Mouse (Mus musculus): Measurements from ENCODE around the gene Eef2.
"Not testable (repeated sequence)": the region's sequence is repeated elsewhere in the genome, so short reads cannot be mapped to it uniquely, and the experiment has no call there.

The Eef2 gene

DNA sequence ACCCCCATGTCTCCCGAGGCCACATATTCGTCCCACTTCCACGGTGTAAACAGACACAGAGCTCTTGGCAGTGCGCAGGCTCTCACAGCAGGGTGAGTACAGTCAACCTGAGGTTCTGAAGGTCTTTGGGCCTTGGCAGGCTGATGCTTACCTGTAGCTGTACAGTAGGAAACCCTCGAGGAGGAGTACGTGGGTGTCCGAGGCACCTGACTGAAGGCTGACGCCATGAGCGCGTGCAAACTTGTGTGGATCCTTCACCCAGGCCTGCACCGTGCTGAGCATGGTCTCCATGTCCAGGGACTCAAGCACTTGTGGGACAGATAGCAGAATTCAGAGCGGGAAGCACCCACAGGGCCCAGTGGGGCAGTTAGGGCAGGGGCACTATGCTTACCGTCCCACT is 23.7 kb downstream of the Eef2 start:
- no peak for DNase-seq (ENCODE audit: extremely low read depth, low read depth, low spot score)

DNA sequence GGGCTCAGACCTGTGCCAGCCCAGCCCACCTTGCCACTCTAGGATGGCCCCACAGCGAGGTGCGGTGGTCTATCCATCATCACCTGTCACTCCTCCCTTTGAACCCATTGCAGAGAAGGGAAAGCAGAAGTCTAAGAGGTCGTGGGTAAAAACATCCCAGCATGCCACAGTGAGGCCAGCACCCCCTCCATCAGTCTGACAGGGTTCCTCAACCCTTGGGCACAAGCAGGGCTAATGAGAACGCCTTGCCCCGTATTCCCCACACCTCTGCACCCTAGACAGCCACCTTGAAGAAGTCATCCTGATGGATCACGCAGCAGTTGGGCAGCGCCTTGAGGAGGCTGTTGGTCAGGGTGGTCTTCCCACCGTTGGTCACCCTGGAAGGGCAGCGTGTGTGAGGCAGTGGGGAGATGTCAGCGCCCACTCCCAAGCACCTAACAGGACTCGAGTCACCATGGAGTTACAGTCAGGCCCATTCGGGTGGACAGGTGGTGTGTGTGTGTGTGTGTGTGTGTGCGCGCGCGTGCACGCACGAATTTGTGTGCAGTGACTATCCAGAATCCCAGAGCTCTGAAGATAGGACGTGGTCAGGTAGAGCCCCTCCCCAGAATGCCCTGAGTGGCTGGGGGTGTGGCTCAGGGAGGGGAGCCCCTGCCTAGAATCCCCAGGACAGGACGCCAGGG is 24.3 kb downstream of the Eef2 start:
- no peak for DNase-seq (ENCODE audit: extremely low read depth, low read depth, low spot score)

DNA sequence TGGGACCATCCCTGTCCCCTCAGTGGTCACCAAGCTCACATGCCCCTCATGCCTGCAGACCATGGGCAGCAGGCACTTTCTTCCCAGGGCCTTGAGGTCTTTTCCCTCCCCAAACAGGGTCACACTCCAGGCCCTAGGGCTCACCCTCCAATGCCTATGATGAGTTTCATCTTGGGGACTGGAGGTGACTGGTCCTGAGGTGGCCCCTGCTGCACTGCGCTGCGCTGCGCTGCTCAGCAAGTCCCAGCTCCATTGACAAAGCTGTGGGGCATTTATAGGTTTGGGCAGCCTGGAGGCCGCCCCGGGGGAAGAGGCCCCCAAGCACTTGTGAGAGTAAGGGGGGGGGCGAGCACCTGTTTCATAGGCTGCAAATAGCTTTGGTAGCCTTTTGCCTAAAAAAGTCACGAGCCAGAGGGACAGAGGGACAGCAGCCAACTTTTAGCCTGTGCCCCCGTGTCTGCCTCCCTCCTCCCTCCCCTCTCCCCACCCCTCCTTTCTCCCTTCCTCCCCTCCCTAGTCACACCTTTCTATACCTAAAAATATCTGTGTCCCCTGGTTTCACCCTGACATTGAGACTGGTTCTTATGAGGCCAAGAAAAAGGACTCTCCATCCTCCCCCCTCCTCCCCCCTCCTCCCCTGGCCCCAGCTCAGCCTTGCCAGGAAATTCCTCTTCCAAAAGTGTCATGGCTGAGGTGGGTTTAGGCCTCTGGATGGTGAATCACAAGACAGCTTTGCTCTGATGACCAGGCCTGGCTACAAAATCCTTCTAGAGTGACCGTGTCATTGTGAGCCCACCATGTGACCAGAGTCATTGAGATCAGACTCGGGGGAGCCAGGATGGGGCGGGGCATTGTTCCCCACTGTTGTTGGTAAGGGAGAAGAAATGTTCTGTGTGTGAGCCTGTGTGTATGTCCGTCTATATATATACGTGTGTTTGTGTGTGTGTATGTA is 25.7 kb downstream of the Eef2 start, which contains the start of gene Nmrk2:
Gene Nmrk2, minus strand, starts transcription at position 245 of the 952 bp plus-strand sequence.
- no peak for DNase-seq (ENCODE audit: extremely low read depth, low read depth, low spot score)

DNA sequence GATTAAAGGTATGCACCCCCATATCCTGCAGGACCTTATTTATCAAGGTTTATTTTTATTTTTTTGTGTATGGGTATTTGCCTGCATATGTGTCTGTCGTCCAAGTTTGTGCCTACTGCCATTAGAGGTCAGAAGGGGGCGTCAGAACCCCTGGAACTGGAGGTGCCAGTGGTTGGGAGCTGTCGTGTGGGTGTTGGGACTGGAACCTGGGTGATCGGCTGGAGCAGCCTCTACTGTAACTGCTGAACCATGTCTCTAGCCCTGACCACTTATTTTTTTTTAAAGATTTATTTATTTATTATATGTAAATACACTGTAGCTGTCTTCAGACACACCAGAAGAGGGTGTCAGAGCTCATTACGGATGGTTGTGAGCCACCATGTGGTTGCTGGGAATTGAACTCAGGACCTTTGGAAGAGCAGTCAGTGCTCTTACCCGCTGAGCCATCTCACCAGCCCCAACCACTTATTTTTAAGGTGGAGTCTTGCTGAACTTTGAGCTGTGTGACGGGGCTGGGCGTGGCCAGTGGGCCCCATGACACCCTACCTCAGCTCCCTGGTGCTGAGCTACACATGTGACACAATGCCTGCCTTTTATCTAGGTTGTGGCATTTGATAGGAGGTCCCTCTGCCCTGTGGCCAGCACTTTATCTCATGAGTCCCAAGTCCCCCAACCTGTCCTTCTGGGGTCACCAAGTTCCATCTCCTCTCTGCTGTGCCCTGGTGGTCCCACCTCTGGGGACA is 26.7 kb downstream of the Eef2 start:
- no peak for DNase-seq (ENCODE audit: extremely low read depth, low read depth, low spot score)

DNA sequence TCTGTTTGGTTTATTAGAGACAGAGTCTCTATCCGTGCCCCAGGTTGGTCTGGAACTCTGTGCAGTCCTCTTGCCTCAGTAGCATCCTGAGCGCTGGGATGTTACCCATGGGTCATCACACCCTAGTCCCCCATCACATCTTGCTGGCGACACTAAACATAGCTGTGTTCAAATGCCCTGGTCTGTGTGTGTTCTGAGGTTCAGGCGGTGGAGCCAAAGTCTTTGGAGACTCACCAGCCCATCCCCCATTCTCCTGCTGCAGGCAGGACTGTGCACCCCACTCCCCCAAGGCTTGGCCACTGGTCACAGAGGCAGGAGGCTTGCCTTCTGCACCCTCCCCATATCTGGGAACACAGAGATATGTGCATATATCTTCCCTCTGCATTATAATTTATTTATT is 27.7 kb downstream of the Eef2 start:
- DNase-seq (ENCODE audit: extremely low read depth, low read depth, low spot score), result no peak

DNA sequence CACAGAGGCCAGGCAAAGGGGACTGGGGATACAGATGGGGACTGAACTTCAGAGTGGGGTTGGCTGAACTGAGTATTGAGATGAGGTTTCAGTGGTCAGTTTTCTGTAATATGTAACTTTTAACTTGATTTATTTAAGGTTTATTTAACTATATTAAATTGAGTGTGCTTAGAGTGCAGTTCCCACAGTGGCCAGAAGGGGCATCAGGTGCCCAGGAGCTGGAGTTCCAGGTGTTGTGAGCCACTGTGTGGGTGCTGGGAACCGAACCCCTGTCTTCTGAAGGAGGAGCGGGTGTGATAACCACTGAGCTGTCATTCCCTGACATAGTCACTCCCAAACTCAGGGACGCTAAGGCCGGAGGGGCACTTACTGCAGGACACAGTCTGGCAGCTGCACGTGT is 33.7 kb downstream of the Eef2 start:
- DNase-seq (ENCODE audit: extremely low read depth, low read depth, low spot score), result no peak

DNA sequence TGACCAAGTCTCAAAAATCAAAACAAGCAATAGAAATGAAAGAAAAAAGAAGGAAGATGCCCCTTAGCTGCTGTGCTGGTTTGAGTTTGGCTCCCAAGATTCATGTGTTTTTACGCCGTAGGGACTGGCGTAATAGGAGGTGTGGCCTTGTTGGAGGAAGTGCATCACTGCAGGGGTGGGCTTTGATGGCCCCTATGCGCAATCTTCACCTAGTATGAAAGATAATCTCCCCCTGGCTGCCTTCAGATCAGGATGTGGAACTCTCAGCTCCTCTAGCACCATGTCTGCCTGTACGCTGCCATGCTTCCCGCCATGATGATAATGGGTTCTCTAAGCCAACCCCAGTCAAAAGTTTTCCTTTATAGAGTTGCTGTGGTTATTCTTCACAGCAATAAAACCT is 39.8 kb downstream of the Eef2 start:
- no peak for DNase-seq (ENCODE audit: extremely low read depth, low read depth, low spot score)

DNA sequence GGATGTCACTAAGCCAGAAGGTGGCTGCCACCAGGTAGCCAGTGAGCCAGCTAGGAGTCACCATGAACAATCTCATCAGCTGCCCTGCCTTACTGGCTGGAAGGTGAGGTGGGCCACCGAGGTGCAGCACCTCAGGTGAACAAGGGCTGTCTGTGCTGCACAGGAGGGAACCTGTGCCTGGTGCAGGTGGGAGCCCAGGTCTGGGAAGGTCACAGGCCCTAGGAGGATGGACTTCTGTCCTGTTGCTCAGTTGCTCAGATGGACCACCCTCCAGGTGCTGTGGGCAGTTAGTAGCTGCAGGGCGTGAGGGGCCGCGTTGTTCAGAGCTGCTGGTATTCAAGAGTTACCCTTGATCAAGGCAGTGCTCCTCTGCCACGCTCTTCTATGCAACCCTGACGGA is 40.4 kb downstream of the Eef2 start:
- no peak for DNase-seq (ENCODE audit: extremely low read depth, low read depth, low spot score)

DNA sequence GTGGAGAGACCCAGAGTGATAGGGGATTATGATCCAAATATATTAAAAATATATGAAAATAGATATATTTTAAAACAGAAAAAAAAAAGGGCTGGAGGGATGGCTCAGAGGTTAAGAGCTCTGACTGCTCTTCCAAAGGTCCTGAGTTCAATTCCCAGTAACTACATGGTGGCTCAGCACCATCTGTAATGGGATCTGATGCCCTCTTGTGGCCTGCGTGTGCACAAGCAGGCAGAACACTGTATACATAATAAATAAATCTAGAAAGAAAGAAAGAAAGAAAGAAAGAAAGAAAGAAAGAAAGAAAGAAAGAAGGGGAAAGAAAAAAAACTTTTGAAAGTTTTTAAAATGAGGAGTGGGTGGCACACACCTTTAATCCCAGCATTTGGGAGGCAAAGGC is 40.8 kb downstream of the Eef2 start:
- DNase-seq (ENCODE audit: extremely low read depth, low read depth, low spot score), result not testable (repeated sequence)

DNA sequence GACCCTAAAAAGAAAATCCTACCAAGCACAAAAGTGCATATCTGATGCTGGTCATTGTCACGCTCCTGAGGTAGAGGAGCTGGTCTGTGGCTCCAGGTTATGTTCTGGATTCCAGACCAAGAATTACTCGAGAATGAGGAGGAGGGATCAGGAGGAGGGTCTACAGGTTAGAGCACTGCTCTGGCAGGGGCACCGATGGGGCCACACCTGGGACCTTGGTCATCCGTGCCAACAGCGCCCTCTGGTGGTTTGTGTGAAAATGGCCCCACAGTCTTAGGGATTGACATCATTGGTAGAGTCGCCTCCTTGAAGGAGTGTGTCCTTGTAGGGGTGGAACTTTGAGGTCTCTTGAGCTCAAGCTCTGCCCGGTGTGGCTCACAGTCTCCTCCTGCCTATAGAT is 41.5 kb downstream of the Eef2 start:
- DNase-seq (ENCODE audit: extremely low read depth, low read depth, low spot score), result no peak

DNA sequence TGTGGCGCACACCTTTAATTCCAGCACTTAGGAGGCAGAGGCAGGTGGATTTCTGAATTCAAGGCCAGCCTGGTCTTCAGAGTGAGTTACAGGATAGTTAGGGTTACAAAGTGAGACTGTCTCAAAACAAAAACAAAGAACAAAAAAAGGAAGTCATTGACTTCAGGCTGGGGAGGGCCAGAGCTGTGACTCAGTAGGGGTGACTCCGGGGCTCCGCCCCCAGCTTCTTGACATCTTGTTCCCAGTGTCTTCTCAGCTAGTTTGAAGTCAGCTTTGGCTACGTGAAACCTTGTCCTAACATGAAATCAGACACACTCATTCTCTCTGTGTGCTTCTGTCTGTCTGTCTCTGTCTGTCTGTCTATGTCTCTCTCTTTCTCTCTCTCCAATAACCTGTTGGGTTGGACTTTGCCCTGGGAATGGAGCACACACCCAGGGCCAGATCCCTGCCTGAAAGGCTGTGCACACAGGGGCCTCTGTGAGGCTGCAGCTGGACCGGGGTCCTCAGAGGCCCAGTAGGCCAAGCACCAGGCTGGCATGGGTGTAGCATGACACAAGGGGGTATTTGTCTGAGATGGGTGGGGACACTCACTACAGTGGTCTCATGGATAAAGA is 45.1 kb downstream of the Eef2 start:
- DNase-seq (ENCODE audit: extremely low read depth, low read depth, low spot score), result no peak

DNA sequence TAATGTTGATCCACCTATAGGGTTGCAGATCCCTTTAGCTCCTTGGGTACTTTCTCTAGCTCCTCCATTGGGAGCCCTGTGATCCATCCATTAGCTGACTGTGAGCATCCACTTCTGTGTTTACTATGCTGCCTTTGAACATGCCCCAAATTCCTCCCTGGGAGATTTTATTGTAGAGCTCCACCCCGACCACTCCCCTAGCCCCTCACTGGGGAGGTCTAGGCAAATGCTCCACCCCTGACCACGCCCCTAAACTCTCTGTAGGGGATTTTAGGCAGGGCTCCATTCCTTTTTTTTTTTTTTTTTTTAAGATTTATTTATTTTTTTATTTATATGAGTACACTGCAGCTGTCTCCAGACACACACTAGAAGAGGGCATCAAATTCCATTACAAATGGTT is 47.3 kb downstream of the Eef2 start:
- DNase-seq (ENCODE audit: extremely low read depth, low read depth, low spot score), result not testable (repeated sequence)

DNA sequence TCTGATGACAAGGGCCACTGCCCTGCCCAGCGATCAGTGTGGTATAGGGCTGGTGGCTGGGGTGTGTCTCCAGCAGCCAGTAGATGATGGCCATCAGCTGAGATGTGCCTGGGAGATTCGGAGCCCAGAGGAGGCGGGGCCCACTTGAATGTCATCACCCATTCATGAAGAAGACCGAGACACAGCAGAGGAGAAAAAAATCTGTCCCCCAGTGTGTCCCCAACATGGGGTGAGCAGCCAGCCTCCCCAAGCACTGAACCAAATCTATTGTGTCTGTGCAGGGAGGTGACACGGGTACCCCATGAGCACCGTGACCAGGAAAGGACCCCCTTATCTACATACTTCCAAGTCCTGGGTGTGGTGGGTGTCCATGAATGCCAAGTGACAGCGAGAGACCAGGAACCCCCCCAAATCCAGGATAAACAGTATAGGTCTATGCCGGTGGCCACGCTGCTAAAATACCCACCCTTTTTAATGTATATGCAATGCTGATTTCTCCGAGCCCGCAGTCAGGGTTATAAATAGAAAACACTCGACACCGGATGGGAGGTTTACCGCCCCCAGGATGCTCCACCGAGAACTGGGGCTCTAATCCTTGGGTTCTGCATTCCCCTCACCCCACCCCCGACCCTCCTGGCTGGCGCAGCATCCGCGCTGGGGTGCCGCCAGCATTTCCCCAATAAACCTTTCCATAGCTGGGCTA is 53.5 kb downstream of the Eef2 start:
- no peak for DNase-seq (ENCODE audit: extremely low read depth, low read depth, low spot score)

DNA sequence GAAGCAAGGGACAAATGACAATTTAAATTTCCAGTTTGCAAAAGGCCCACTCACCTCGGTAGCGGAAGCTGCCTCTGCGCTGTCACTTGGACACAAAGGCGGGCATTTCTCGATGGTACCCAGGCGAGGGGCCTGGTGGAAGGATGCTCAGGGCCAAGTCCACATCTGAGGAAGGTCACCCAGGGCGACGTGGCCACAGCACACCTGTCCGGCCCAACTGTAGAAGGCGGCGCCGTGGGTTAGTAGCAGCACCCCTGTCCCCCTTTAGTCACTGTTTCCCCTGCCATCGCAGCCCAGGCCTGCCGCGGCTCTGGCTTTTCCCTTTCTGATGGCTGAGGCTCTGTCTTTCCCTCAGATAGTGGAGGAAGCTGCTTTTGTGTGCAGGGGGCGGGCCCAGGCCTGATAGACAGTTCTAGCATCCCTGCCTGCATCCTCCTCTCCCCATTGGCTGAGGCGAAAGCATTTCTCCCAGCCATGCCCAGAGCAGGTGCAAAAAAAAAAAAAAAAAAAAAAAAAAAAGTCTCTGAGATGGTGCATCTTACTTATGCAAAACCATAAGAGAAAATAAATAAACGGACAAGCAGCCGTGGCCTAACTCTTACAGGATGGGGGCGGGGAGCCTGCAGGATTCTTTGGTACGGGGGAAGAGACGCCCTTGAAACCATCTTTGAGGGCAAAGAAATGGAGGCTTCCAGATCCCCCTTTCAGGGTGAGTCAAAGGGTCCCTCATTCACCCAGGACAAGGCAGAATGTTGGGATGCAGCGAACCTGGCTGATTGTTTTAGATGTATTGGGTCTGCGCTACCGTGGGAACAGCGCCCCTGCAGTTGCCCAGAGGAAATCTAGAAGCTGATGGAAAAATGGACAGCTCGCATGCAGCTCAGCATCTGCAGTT is 54.3 kb downstream of the Eef2 start, which contains the start of gene Atcay:
Gene Atcay, minus strand, starts transcription at position 396 of the 895 bp plus-strand sequence.
- no peak for DNase-seq (ENCODE audit: extremely low read depth, low read depth, low spot score)

DNA sequence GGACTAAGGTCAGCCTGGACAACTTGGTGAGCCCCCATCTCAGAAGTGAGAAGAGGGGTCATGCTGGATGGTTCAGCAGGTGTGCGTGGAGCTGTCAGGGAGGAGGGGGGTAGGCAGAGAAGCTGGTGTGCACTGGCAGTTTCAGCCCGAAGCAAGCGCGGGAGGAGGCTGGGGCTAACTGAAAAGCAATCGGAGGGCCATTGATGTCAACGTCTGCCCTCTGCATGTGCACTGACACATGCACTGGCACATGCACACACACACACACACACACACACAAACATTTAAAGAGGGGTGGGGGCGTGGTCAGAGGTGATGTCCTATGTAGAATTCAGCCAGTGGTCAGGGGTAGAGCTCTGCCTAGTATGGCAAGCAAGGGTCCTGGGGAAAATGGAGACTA is 55.0 kb downstream of the Eef2 start:
- no peak for DNase-seq (ENCODE audit: extremely low read depth, low read depth, low spot score)

All from fat pad, adult 2 months (tissue).